Mouse (Mus musculus): ENCODE results near the gene Arid3c. TPM values are rescaled to one million over a fixed set of nuclear protein-coding genes. Genes with fewer than 3 reads are reported as not detected.

Arid3c gene
- total and polyA plus RNA-seq, 3 experiments, result not detected

- WGBS, result 18% methylated on average over 14 of the region's 14 CpGs
- Histone ChIP-seq H3K27ac (peak within 1 kb of the TSS; percentile 99), H3K27me3 (ENCODE audit: control insufficient read depth, insufficient read depth, low read length) (no peaks in the 10 kb centered on the region), H3K4me1 (ENCODE audit: control insufficient read depth, insufficient read depth, low read length) (no peaks in the 10 kb centered on the region; the same call in none of the 2 replicates), H3K79me2 (replicated peaks; ENCODE audit: control insufficient read depth, insufficient read depth, low read length) (no peaks in the 10 kb centered on the region), H3K9ac (ENCODE audit: low read depth, low read length) (peak within 1 kb of the TSS; percentile 84), H3K4me3 (peak within 1 kb of the TSS; percentile 83), H3K36me3 (ENCODE audit: control insufficient read depth, insufficient read depth, low read length) (no peaks in the 10 kb centered on the region)
- TF ChIP-seq CTCF (IDR thresholded peaks at IDR 0.05) (no peak), POLR2A (IDR thresholded peaks at IDR 0.05; ENCODE audit: insufficient read depth, low read depth, low read length) (no peak)
- no peak for DNase-seq
- intact Hi-C loops (cut with DNase I), result no loop called here
Observed at GRCm38 (mm10) chr4:41754797-41755337, 23.9 kb upstream of the Arid3c start, which contains the start of gene Galt. Gene Galt (plus strand): TSS chr4:41755228.

GRCm38 (mm10) chr4:41745021-41745420 is 14.1 kb upstream of the Arid3c start:
- intact Hi-C loops (cut with DNase I), result no loop called here
- Histone ChIP-seq H3K4me3 (no peak overlapping the region), H3K27ac (no peak overlapping the region), H3K4me1 (ENCODE audit: control insufficient read depth, insufficient read depth, low read length) (peaks cover 2% of the 10 kb centered on the region), H3K79me2 (replicated peaks; ENCODE audit: control insufficient read depth, insufficient read depth, low read length) (no peaks in the 10 kb centered on the region), H3K9ac (ENCODE audit: low read depth, low read length) (no peak overlapping the region), H3K36me3 (ENCODE audit: control insufficient read depth, insufficient read depth, low read length) (no peaks in the 10 kb centered on the region), H3K27me3 (ENCODE audit: control insufficient read depth, insufficient read depth, low read length) (no peaks in the 10 kb centered on the region)
- TF ChIP-seq EP300 (IDR thresholded peaks at IDR 0.05; ENCODE audit: insufficient read depth, low read depth, low read length) (no peak), POLR2A (IDR thresholded peaks at IDR 0.05; ENCODE audit: insufficient read depth, low read depth, low read length) (no peak), CTCF (IDR thresholded peaks at IDR 0.05) (no peak)
- 73% methylated on average over 1 of the region's 1 CpGs for WGBS
- DNase-seq, result no peak

- no peaks in the 10 kb centered on the region for H3K36me3 ChIP-seq (ENCODE audit: control insufficient read depth, insufficient read depth, low read length)
- 71% methylated on average over 2 of the region's 2 CpGs for WGBS
- no peak overlapping the region for H3K9ac ChIP-seq (ENCODE audit: low read depth, low read length)
- no peak for DNase-seq
- peaks cover 4% of the 10 kb centered on the region for H3K4me1 ChIP-seq (ENCODE audit: control insufficient read depth, insufficient read depth, low read length)
- TF ChIP-seq POLR2A (IDR thresholded peaks at IDR 0.05; ENCODE audit: insufficient read depth, low read depth, low read length) (no peak), EP300 (IDR thresholded peaks at IDR 0.05; ENCODE audit: insufficient read depth, low read depth, low read length) (no peak), CTCF (IDR thresholded peaks at IDR 0.05) (no peak)
- intact Hi-C loops (cut with DNase I), result no loop called here
- no peaks in the 10 kb centered on the region for H3K27me3 ChIP-seq (ENCODE audit: control insufficient read depth, insufficient read depth, low read length)
- H3K79me2 ChIP-seq (replicated peaks; ENCODE audit: control insufficient read depth, insufficient read depth, low read length), result no peaks in the 10 kb centered on the region
- no peak overlapping the region for H3K27ac ChIP-seq
- no peak overlapping the region for H3K4me3 ChIP-seq
Observed at GRCm38 (mm10) chr4:41744131-41744530, 13.2 kb upstream of the Arid3c start.

- no peaks in the 10 kb centered on the region for H3K79me2 ChIP-seq (replicated peaks; ENCODE audit: control insufficient read depth, insufficient read depth, low read length)
- WGBS, result under 1% methylated on average over 27 of the region's 27 CpGs
- H3K27ac ChIP-seq, result peak overlapping the region; percentile 71
- peaks cover 5% of the 10 kb centered on the region for H3K4me1 ChIP-seq (ENCODE audit: control insufficient read depth, insufficient read depth, low read length)
- peak overlapping the region; percentile 63 for H3K4me3 ChIP-seq
- no peaks in the 10 kb centered on the region for H3K27me3 ChIP-seq (ENCODE audit: control insufficient read depth, insufficient read depth, low read length)
- H3K9ac ChIP-seq (ENCODE audit: low read depth, low read length), result peak overlapping the region; percentile 78
- peak; percentile 94 to 95 for DNase-seq
- intact Hi-C loops (cut with DNase I), result loop anchor here (1.0 kb wide), 1 partner anchor 15 kb away; the partner anchor contains the start of gene Sigmar1
- TF ChIP-seq EP300 (IDR thresholded peaks at IDR 0.05; ENCODE audit: insufficient read depth, low read depth, low read length) (0 out of 2 replicates have a peak, but pooled peaks have one; percentile 9), POLR2A (IDR thresholded peaks at IDR 0.05; ENCODE audit: insufficient read depth, low read depth, low read length) (peak; percentile 93), CTCF (IDR thresholded peaks at IDR 0.05) (peak; percentile 51)
- H3K36me3 ChIP-seq (ENCODE audit: control insufficient read depth, insufficient read depth, low read length), result no peaks in the 10 kb centered on the region
Observed at GRCm38 (mm10) chr4:41741158-41741560, 10.2 kb upstream of the Arid3c start.

- DNase-seq, result no peak
- 2% methylated on average over 48 of the region's 48 CpGs for WGBS
- H3K4me3 ChIP-seq, result peak overlapping the region; percentile 63
- intact Hi-C loops (cut with DNase I), result loop anchor here (1.0 kb wide), 1 partner anchor 16 kb away; the partner anchor contains the start of gene Sigmar1
- H3K27ac ChIP-seq, result peak overlapping the region; percentile 71
- H3K9ac ChIP-seq (ENCODE audit: low read depth, low read length), result peak overlapping the region; percentile 78
- peaks cover 5% of the 10 kb centered on the region for H3K4me1 ChIP-seq (ENCODE audit: control insufficient read depth, insufficient read depth, low read length)
- no peaks in the 10 kb centered on the region for H3K79me2 ChIP-seq (replicated peaks; ENCODE audit: control insufficient read depth, insufficient read depth, low read length)
- no peak for TF ChIP-seq POLR2A (IDR thresholded peaks at IDR 0.05; ENCODE audit: insufficient read depth, low read depth, low read length)
- no peak for TF ChIP-seq CTCF (IDR thresholded peaks at IDR 0.05)
- TF ChIP-seq EP300 (IDR thresholded peaks at IDR 0.05; ENCODE audit: insufficient read depth, low read depth, low read length), result 0 out of 2 replicates have a peak, but pooled peaks have one; percentile 22
- no peaks in the 10 kb centered on the region for H3K36me3 ChIP-seq (ENCODE audit: control insufficient read depth, insufficient read depth, low read length)
- no peaks in the 10 kb centered on the region for H3K27me3 ChIP-seq (ENCODE audit: control insufficient read depth, insufficient read depth, low read length)
Observed at GRCm38 (mm10) chr4:41740380-41741157, 9.6 kb upstream of the Arid3c start.

- Histone ChIP-seq H3K36me3 (ENCODE audit: control insufficient read depth, insufficient read depth, low read length) (no peaks in the 10 kb centered on the region), H3K4me1 (ENCODE audit: control insufficient read depth, insufficient read depth, low read length) (peaks cover 5% of the 10 kb centered on the region), H3K79me2 (replicated peaks; ENCODE audit: control insufficient read depth, insufficient read depth, low read length) (no peaks in the 10 kb centered on the region), H3K27ac (no peak overlapping the region), H3K9ac (ENCODE audit: low read depth, low read length) (no peak overlapping the region), H3K4me3 (no peak overlapping the region), H3K27me3 (ENCODE audit: control insufficient read depth, insufficient read depth, low read length) (no peaks in the 10 kb centered on the region)
- no peak for DNase-seq
- intact Hi-C loops (cut with DNase I), result no loop called here
- 94% methylated on average over 13 of the region's 13 CpGs for WGBS
- no peak for TF ChIP-seq CTCF (IDR thresholded peaks at IDR 0.05)
- no peak for TF ChIP-seq POLR2A (IDR thresholded peaks at IDR 0.05; ENCODE audit: insufficient read depth, low read depth, low read length)
- no peak for TF ChIP-seq EP300 (IDR thresholded peaks at IDR 0.05; ENCODE audit: insufficient read depth, low read depth, low read length)
Observed at GRCm38 (mm10) chr4:41739260-41739659, 8.3 kb upstream of the Arid3c start.

All from heart, adult 2 months (tissue).